Mouse (Mus musculus): ENCODE data around the gene Bmp2k.

The Bmp2k gene

DNA sequence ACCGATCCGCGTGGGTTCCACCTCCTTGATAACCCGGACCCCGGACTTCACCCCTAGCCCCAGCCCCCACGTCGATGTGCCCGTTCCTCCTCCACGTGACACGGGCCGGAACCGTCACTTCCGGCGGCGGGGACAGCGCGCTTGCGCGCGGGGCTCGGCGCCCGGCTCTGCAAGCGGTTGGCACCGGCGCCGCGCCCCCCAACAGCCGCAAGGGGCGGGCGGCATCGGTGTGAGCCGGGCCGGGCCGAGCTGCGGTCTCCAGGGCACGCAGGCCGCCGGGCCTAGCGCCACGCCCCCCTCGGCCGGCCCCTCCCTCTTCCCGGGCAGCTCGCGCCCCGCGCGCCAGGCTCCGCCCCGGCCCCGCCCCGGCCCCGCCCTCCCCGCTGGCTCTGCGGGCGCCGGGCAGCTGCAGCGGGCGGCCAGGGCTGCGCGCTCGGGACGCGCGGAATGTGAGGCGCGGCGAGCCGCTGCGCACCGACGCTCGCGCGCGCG is at the start of gene Bmp2k:
Bmp2k (plus strand) TSS at position 380 of the 492 bp plus-strand sequence.
- peak; percentile 80 to 83 for DNase-seq (ENCODE audit: low spot score in 2 of 2)

DNA sequence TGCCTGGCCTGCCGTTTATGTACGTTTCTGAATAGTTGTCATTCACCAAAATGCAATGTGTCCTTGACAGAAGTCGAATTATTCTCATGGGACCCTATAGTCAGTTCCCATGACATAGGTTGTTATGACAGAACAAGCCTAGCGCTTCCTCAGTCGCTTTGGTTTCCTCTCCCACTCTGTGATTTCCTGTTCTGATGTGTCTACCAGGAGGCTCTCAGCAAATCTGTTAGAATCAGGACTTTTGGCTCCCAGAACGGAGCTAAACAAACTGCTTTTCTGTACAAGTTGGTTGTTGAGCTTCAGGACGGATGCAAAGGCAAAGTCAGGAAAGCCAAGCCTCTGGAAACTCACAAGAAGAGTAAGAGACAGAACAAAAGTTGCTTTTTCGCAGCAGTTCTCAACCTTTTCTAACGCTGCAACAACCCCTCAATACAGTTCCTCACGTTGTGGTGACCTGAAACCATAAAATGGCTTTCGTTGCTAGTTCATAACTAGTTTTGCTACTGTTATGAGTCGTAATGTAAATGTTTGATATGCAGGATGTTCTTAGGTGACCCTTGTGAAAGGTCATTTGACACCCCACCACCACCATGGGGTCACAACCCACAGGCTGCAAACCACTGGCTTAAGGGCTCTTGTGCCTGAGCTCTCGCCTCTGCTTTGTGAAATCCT is 48.5 kb upstream of the Bmp2k start:
- no peak for DNase-seq (ENCODE audit: low spot score in 2 of 2)

DNA sequence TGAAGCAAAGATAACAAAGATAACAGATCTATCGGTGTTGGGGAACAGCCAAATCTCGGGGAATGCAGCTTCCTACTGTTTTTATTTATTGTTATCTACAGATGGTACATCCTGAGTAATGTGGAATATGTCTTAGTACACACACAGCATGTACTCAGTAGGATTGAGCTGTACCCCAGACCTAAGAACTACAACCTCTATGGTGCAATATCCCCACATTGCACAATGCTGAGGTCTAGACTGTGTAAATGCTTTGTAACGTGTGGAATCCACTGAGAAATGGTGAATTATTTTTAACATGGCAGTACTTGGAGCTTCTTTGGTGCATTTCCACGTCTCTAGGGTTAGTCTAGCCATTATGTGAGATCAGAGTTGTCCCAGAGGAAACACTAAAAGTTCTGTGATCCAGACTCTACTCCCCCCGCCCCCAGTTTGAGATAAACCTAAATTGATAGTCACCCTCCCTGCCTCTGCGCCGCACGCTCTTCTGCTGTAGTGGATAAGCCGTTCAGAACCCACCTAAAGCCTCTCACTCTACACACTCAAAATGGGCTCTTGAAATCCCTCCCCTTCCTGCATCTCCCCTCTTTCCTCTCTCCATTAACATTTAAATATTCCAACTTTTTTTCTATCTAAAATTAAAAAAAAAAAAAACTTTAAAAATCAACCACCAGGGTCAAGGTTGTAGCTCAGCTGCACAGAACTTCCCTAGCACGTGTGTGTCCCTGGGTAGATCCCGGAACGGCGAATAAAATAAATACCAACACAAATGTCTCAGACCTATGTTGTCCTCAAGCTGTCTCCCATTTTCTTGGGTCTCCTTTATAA is 47.4 kb upstream of the Bmp2k start:
- DNase-seq (ENCODE audit: low spot score in 2 of 2): no peak

DNA sequence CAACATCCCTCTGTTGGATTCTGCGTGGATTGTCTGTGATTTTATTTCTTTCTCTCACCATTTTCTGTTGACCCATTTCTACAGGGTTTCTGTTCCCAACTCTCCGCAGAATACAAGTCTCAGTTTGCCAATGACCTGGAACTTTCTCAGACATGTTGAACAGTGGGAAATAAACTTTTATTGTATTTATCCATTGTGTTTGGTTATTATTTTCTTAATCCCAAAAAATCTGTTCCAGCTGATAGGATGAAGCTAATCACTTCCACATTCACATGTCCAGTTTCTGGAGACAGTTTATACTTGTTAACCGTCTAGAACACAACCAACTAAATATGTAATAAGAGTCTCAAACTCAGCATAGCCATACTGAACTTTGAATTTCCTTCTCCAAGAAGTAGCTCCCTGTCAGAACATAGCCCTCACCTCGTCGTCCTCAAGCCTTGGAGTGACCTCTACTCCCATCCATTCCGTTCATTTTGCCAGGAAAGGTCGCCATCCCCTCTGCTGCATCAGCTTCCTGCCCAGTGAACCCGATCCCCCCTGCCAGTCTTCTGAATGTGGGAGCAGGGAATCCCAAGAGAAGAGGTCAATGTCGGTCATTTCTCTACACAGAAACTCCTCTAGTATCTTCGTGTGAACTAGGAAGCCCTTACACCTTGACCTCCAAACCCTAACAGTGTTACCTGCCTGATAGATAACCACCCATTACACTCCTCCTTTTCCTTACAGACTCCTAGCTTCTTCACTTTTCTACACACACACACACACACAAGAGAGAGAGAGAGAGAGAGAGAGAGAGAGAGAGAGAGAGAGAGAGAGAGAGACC is 46.6 kb upstream of the Bmp2k start:
- no peak for DNase-seq (ENCODE audit: low spot score in 2 of 2)

DNA sequence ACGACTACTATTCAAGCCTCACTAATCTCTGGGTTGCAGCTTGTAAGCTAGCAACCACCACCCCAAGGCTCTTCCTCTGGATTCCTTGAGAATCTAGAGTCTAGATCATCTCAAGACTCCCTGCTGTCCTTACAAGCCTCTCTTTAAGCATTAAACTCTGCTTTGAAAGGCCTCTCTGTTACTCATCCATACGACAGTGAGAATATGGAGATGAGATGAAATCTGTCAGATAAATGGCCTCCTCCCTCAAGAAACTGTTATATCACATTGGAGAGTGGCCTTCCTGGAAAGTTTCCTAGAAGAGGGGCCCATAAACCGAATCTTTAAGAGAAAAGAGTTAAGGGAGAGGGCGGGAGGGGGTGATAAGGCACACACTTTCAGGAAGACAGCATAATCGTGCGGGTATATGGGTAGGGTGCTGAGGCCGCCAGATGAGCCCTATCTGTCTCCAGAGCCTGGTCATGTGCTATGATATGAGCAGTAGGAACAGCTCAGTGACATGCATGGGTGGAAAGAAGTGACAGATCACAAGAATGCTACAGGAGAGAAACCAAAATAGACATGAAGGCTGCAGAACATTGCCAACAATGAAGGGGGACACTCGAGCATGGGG is 45.9 kb upstream of the Bmp2k start:
- DNase-seq (ENCODE audit: low spot score in 2 of 2): no peak

DNA sequence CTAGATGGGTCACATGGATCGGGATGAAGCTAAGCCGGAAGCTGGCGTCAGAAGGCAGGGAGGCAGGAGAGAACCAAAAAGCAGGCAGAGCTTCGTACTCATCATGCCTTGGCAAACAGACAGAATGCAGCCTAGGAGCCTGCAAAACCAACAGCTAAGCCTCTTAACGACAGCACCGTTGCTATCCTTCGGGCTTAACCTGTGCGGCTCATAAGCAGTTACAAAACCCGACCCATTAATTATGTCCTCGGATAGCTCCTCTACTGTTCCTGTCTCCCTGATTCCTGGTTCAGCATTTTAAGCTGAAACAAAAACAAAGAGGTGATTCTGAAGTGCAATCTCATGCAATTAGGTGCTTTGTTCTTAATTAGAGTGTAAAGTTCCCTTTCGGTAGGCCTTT is 43.4 kb upstream of the Bmp2k start:
- DNase-seq (ENCODE audit: low spot score in 2 of 2): no peak

DNA sequence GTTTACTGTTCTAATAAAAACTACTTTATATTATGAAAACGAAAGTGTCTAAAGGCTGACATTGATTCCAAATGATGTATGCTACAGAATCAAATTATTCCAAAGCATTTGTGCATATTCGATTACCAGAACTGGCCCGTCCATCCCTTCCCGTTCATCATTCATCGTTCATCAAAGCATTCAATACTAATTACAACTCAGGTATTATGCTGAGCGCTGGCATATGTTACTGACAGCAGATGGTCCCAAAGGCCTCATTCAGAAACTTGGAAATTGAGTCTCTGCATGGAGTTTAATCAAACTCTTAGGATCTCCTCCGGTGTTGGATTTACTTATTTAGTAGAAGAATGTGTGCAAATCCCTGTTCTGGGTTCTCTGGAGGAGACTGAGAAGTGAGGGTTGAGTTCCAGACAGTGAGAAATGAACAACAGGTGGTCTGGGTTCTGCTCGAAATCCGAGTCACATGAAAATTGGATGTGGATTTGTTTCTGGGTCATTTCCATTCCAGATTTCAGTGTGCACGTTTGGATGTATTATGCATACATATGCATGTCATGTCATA is 42.9 kb upstream of the Bmp2k start:
- no peak for DNase-seq (ENCODE audit: low spot score in 2 of 2)

DNA sequence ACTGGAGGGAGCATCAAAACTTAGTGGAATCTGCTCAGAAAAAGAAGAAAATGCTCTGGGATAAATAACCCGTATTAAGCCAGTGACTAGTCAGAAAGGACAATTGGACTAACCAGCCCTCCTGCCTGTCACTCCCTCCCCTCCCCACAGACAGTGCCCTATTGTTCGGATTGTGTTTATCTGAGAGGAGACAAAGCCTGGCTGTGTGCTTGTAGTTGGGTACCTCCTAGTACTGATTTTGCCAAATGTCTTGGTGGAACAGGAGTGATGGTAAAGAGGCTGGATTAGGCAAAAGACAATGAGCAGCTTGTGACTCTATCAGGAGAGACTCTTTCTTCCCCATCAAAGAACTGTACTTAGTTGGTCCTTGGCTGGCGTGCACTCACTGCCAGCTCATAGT is 40.6 kb upstream of the Bmp2k start:
- DNase-seq (ENCODE audit: low spot score in 2 of 2): no peak

DNA sequence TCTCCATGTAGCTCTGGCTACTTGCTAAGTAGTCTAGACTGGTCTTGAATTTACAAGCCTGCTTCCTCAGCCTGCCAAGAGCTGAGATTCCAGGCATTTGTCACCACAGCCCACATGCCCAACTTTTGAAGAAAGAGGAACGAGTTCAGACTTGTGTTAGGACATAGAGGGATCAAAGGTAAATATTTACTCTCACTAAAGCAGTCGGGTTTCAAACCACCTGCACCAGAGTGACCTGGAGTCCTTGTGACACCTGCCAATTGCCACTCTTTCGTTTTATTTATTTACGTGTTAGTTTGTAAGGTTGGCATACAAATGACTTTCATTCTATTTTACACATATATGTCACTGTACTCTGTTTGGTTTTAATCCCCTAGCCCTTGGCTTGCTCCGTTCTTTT is 36.4 kb upstream of the Bmp2k start:
- no peak for DNase-seq (ENCODE audit: low spot score in 2 of 2)

DNA sequence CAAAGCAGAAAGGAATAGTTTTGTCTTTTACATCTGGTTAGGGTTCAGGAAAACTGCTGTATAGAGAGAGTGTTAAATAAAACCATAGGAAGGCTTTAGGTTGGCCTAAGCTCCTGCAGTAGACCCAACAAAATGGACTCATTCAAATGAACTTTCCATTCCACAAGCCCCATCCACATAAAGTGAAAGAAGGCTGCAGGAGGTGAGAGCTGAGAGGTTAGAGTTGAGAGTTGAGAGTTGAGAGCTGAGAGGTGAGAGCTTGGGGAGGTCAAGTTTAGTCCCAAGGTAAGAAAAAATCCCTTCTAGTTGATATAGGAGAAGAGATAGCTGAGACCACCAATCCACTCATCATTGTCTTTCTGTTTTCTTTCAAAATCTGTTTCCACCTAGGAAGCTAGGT is 35.6 kb upstream of the Bmp2k start:
- no peak for DNase-seq (ENCODE audit: low spot score in 2 of 2)

DNA sequence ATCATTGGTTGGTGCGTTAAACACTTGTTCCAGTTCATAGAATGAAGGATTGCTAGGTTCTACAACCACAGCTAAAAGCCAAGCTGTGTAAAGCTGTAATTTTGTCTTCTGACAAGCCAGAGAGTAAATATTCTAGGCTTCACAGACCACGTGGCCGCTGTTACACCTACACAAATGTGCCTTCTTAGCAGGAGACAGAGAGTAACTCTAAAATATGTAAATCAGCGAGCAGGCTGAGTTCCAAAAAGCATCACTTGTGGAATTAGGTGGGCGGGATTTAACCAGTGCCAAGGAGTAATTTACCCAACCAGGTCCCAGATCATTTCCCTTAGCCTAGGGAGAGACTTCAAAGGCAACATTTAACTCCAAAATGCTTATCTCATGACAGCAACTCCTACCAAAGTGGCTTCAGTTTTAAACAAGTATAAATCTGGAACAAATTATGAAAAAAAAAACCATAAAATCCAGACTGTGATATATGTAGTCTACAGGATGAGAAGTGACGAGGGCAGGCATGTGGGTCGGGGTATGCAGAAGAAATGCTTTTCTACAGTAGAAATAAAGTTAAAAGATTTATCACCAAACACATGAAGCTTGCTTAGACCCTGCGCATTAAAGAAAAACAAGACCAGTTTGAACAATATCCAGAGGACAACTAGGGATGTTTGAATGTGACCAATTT is 35.1 kb upstream of the Bmp2k start:
- DNase-seq (ENCODE audit: low spot score in 2 of 2): peak; percentile 51 to 73

DNA sequence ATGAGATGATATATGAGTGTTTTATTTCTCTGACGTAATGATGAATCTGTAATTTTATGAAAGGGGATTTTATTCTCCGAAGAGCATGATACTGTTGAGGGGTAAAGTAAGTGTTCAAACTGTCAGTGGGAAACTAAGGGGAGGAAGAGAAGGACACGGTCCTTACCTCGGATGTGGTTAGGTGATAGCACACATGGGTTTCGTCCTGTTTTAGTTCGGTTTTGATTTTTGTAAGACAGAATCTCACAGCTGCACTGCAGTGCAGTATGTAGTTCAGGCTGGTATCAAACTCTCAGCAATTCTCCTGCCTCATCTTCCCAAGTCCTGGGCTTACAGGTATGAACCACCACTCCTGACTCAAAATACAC is 34.6 kb upstream of the Bmp2k start:
- no peak for DNase-seq (ENCODE audit: low spot score in 2 of 2)

DNA sequence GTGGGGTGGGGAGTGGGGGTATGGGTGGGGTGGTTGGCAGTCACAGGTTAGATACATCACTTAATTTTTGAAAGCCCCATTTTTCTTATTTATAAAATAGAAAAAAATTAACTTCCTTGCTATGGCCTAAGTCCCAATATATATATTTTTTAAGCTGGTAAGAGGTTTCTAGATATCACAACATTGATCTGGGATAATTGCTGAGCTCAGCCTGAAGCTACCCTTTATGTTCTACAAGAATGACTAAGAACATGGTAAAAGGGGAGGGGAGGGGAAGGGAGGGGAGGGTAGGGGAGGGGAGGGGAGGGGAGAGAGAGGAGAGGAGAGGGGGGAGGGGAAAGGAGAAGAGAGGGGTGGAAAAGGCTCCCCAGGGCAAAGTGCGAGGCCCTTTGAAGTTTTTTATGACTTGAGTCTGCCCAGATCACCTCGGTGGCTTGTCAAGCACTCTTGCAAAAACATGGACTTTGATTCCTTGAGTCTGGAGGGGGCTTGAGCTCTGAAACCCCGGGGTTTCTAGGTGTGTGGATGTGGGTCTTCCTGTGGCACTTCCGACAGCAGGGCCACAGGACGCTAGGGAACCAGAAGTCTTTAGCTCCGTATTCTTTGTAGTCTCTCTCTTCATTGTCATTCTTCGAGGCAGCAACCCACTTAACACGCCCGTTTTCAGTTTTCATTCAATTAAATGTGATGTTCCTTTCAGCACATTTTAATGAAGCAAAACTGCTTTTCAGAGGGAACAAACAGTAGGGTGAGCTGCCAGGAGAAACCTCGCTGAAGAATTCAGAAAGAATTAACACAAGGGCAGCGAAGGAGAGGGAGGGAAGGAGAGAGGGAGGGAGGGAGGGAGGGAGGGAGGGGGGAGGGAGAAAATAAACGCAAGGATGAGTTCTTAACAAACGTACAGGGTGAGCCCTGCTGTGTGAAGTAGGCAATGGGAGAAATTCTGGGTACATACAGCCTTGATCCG is 33.1 kb upstream of the Bmp2k start:
- DNase-seq (ENCODE audit: low spot score in 2 of 2): no peak

DNA sequence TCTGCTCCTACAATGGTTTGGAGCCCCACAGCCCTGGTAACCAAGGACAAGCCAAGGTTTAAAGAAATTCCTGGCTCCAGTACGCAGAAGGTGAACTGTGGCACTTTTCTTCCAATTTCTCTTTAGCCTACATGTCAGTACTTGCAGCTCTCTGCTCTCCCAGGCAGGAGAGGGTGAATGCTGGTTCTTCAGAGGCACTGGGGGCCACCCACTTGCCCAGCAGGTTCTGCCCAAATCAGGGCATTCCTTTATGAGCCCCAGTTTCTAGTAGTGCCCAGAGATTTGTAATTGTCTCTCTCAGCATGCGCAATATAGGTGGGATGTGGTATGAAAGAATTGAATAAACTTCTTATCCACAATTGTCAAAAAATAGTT is 32.5 kb upstream of the Bmp2k start:
- no peak for DNase-seq (ENCODE audit: low spot score in 2 of 2)

DNA sequence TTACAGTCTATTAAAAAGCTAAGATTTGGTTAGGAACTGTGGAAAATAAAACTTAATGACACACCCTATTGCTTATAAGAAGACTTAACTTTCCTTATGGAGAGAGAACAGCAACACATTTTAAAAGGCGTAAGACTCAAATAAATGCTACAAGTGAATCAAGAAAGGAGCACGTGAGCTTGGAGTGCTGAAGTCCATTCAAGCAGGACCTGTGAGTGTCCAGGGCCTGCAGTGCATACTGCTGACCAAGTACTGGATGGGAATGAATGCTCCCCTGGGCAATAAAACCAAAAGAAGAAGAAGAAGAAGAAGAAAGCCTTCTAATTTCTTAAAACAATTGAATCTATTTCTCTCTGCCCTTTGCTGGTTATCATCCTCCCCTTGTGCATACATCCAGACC is 32.0 kb upstream of the Bmp2k start:
- no peak for DNase-seq (ENCODE audit: low spot score in 2 of 2)

DNA sequence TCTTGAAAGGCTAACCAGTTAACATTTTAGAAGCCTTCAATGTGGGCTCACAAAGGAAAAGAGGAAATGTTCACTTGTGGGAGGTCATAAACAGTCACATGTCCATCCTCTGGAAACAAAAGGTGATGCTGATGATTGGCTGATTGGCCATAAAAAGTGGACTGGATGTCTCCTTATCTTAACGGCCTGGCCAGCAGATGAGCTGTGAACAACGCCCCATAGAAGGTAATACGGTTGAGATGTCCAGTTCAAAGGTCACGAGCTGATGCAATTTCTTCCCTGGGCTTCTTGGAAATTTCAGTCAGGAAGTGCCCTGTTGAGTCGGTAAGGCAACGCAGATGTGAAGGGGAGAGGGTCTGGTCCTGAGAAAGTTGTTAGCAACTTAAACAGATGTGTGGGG is 28.9 kb upstream of the Bmp2k start:
- DNase-seq (ENCODE audit: low spot score in 2 of 2): no peak

DNA sequence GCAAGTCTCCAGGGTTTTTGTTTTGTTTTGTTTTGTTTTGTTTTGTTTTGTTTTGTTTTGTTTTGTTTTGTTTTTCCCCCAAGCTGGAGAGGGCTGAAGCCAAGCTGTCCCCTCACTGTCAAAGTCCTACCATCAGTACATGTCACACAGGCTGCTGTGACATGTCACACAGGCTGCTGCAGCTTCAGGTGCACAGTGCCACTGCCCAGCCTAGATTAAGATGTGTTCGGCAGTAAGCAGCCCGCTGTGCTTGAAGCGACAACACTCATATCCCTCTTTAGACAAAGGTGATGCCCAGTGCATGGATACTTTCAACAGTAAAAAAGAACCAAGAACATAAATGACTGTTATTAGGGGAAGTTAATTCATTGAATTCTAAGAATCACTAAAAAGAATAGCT is 28.5 kb upstream of the Bmp2k start:
- no peak for DNase-seq (ENCODE audit: low spot score in 2 of 2)

DNA sequence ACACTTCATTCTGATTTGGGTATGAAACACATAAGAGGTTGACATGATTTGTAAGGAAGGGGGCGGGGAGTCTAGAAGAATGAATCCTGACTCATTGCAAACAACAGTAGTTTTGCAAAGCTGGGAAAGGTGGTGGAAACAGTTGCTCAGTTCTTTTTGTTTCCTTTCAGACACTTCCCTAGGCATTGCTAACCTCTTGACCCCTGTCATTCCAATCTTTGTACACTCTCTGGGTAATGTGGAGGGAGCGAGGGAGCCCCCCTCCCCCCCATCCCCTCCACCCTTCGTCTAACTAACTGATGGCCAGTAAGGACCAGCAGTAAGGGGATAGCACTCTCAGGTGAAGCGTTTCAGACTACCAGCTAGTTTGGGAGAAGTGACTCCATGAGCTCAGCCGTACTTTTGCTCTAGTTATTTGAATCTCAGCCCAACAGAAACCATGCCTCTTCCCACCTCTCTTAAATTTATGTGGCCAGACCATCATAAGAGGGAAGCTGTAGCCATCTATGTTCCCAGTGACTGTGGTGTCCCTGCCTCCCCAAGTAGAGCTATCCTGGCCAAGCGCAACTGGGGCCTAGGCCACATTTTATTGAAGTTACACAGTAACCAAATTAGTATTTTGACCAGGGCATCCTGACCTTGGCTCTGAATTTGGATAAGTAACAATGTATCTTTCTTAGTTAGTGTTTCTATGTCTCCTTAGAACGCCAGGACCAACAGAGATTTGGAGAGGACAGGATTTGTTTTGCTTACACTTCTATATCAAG is 27.6 kb upstream of the Bmp2k start:
- DNase-seq (ENCODE audit: low spot score in 2 of 2): no peak

DNA sequence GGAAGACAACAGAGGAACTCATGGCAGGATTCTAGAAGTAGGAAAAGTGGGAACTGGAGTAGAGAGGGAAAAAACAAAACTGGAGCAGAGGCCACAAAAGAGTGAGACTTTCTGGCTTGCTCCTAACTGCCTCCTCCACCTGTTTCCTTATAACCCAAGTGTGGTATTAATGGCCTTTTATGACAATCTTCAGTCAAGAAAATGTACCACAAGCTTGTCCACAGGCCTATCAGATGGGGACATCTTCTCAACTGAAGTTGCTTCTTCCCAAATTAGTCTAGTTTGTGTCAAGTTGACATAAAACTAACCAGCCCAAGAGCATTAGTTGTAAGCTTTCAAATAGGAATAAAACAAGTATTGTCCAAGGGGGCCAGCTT is 27.0 kb upstream of the Bmp2k start:
- no peak for DNase-seq (ENCODE audit: low spot score in 2 of 2)
